Mouse (Mus musculus) kidney, postnatal 14 days (tissue): ENCODE data around the gene Esr2.
A peak's percentile ranks its signal among the peaks of the same experiment; 100 is the strongest.
"Not testable (repeated sequence)": the region's sequence is repeated elsewhere in the genome, so short reads cannot be mapped to it uniquely, and the experiment has no call there.

ENCODE experiments used
- DNase-seq: peaks from one replicate; pipeline ENCODE4 v3.0.0; 2022; ENCODE audit warnings: mixed read lengths

The Esr2 gene

GRCm38 (mm10) chr12:76136701-76137100 is 40.4 kb downstream of the Esr2 start:
- DNase-seq: no peak

DNA sequence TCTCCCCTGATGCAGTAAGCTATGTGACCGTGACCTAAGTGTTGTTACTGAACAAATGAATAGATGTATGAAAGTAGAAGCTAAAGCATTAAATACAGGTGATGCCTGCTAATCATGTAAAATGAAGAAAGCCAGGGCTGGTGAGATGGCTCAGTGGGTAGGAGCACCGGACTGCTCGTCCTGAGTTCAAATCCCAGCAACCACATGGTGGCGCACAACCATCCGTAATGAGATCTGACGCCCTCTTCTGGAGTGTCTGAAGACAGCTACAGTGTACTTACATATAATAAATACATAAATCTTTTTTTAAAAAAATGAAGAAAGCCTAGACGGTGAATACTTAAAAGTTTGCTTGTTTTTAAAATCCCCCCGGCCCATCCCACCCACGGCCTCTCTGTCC is 44.0 kb downstream of the Esr2 start:
- not testable (repeated sequence) for DNase-seq

GRCm38 (mm10) chr12:76132591-76132990 is 44.5 kb downstream of the Esr2 start:
- DNase-seq: no peak

- DNase-seq: no peak
These were observed 46.2 kb downstream of the Esr2 start for GRCm38 (mm10) chr12:76130891-76131290.

DNA sequence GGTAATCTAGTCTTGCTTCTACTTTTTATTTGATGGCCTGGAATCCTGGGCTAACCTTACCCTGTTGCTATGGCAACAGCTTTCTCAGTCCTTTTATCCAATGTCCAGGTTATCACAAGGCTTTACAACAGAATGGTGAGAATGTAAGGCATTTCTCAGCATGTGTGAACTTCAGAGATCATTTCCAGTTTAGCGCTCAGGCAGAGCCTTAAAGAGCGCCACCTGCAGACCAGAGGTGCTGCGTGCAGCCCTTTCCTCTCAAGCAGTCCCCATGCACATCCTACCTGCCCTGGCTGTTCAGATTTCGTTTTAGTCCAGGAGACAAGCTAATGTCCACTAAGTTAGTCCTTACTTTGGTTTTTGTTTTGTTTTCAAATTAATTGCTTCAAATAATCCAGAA is 46.8 kb downstream of the Esr2 start:
- no peak for DNase-seq

GRCm38 (mm10) chr12:76128831-76129230 is 48.2 kb downstream of the Esr2 start:
- peak; percentile 47 for DNase-seq

DNA sequence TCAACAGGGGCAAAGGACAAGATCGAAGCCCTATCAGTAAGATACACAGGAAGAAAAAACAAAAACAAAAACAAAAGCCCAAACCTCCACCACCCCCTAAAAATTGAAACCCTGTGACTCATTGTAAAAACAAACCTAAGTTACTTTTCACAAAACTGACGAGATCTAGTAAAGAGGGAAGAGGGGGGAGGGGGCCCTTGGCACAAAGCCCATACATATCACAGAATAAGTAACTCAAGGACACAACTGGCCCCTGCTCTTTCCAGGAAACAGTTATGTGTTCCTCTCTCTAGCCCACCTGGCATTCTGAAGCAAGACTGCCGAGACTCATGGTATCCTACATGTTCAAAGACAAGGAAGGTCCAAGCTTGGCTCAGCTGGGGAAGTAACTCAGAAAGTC is 48.8 kb downstream of the Esr2 start:
- no peak for DNase-seq

DNA sequence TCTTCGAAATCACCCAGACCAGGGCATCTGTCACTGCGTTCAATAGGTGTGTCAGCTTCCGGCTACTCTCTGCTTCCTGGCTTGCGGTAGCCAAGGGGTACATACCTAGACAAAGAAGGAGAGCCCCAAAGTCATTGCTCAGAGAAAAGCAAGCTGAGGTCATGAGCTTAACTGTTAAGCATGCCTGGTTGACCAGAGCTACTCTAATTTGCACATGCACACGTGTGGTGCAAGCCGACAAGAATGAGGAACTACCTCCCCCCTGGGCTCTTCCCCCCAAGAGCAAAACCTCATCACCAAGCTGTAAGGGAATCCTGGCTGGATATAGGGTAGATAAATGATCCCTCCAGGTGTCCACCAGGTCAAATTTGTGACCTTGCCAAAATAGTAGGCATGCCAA is 53.8 kb downstream of the Esr2 start:
- no peak for DNase-seq

DNA sequence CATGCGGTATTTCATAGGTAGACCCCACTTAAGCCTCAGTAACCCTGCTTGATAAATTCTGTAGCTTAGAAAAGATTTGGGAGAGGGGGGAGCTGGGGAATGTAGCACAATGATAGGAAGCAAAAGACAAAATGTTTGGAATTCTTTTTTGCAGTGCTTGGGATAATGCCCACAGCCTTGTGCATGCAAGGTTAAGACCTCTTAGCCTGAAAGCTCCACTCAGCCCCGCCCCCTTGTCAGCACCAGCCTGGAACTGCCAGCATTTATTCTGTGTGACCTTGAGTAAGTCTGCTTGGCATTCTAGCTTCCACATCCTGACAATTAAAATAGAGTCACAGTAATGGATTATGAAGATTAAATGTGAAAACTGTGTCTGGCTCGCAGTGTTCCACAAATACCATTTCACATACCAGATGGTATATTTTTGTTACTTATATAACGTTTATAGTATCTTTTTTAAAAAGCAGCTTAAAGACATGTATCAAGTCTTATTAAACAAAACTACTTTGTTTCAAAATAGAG is 59.4 kb downstream of the Esr2 start:
- DNase-seq: peak; percentile 74

DNA sequence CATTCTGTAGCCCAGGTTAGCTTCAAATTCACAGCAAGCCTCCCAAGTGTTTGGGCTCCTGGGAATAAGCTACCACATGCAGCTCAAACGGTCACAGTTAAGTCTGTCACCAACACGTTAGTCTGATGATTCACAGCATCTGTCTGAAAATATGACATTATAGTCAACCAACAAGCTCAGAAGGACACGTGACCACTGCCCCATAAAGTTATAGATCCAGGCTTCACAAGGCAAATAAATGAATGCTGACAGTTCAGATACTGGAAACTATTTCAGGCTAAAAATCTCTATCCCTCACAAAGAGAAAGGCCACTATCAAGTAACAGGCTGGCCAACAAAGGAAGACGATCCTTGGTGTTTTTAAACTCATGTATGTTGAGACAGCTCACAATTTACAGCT is 60.5 kb downstream of the Esr2 start:
- no peak for DNase-seq

DNA sequence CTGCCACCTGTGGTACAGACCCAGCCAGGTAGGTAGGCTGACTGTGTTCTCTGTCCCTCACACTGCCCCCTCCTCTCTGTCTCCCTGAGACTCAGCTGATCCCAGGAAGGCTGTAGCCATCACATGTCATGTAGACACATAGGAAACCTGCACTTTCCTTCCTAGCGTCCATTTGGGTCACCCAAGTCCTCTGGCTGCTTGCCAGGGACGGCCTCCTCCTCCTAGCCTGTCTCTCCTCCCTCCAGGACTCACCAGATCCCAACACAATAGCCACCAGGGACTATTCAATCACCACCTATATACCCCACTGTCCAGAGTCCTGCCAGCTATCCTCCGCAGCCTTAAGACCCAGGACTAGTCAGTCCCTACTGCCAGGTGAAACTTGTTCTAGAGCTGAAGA is 66.0 kb downstream of the Esr2 start:
- DNase-seq: no peak

GRCm38 (mm10) chr12:76109646-76110405 is 67.2 kb downstream of the Esr2 start:
- no peak for DNase-seq

DNA sequence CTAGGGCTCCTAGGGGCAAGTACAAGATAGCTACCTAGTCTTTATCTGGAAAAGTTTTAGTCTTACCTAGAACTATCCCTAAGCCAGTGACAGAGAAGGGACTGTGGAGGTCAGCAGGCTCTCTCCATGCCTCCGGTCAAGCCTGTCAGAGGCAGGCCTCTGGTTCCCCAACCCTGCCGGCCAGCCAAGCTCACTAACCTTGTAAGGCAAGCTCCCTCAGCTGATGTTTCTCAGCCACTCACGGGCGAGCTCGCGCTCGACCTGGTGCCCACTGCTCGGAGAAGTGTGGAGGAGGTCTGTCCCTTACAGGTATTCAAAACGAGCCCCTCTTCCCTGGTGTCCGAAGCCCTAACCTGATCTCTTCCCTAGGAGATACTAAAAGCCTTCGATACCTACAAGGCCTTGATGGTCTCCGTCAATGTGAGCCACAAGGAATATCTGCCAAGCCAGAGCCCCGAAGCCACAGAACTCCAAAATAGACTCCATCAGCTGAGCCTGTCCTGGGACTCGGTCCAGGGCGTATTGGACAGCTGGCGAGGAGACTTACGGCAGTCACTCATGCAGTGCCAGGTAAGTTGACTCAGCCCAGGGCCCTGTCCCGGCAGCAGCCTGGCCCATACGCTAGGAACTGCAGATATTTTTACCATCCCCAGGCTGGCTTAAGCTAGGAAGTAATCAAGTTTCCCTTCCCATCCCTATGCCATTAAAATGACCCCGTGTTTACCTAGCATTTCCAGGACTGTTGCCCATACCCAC is 72.3 kb downstream of the Esr2 start:
- DNase-seq: no peak

- no peak for DNase-seq
These were observed 74.4 kb downstream of the Esr2 start for GRCm38 (mm10) chr12:76102621-76103020.

DNA sequence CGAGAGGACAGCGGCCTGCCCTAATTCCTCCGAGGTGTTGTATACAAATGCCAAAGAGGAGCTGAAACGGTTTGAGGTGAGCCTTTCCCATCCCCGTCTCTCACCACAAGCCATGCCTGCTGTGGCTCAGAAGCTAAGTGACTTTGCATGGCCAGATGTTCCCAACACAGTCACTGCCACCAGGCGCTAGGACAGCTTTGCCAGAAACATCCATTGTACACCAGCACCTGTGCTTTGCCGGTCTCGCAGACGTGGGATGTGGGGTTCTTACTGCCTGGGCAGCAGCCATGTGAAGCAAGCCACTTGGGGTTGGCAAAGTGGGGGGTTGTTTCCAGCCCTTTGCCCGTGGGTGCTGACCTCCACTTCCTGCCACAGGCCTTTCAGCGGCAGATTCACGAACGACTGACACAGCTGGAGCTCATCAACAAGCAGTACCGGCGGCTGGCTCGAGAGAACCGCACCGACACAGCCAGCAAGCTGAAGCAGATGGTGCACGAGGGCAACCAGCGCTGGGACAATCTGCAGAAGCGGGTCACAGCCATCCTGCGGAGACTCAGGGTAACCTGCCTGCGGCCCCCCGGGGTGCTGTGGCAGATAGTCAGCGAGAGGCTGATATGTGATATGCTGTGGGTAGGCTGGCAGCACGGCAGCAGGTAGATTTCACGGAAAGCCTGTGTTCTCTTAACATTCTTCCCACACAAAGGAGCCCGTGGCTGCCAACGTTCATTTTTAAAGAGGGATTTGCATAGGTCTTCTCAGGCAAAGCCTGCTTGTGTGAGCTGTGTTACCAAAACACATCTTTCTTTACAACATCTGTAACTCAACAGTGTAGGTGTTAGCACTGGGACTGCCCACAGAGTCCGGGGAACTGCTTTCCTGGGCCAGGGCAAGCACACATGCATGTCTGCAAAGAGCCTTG is 81.7 kb downstream of the Esr2 start:
- DNase-seq: peak; percentile 46

DNA sequence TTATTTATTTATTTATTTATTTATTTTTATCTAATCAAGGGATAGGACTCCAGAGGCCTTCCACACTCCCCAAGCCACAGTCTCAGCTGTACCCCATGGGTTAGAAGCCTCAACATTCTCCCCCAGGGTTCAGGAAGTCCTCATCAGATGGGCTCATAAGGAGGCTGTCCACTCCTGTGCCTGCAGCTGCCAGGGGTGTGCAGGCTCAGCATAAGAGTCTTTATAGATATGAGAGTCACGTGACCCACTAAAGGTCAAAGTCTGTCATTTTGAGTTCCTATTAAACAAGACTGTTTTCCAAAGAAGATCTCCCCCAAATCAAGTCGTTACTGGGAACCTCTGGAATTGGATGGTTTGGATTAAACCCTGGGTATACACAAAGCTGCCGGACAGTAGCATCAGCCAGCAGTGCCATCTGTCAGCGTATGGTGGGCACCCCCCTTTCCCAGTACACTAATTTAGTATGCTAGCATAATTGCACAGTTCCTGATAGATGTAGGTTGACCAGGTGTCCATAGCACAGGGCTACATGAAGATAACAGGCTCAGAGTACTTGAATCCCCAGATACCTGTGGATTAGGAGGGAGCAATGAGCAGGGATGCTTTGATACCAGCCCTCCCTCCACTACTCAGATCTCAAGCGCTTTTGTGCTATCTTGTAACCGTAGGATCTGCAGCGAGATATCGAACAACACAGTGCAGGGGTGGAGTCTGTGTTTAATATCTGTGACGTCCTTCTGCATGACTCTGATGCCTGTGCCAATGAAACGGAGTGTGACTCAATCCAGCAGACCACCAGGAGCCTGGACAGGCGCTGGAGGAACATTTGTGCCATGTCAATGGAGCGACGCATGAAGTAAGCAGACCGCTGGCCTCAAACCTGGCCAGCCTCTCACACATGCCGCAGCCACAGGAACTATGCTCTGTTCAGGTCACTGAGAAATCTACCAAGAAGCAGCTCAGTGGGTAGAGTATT is 83.2 kb downstream of the Esr2 start:
- DNase-seq: no peak

DNA sequence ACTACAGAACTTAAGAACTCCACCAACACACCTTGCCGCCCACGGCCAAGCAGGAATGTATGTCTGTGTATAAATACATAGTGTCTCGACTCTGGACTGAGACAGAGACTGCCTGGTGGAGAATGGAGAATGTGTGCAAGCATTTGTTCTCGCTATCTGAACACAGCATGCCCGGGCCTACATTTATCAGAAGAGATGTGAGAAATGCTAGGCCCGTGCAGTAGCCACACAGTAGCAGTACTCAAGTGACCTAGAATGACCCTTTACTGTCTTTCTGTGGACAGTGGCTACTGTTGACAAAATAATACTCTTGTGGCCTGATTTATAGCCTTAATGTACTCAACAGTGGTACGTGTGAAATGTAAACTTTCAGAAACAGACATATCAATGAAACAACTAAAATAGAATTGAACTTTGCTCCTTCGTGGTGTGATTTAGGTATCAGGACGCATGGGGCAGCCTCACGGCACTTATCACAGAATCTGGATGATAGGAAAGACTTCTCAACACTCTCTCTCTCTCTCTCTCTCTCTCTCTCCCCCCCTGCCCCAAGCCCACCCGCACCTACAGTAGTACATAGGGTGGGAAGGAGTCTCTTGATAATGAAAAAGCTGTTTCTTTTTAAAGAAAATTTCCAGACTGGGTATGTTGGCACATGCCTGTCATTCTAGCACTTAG is 84.1 kb downstream of the Esr2 start:
- no peak for DNase-seq

DNA sequence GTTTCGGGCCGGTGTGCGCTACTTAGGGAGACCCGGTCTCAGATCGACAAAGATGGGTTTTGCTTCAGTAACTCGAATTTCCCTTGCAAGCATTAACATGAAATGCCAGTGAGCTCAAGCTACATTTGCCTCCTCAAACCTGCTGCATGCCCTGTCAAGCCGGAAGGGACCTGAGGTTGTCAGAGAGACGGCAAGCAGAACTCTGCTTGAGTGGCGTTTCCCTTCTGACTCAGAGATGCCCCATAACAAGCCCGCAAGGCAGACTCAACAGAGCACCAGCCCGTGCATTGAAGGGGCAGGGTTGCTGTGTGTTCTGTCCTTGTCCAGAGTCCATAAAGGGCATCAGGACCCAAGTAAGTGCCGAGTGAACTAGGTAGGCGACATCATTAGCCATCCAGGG is 90.0 kb downstream of the Esr2 start:
- no peak for DNase-seq

DNA sequence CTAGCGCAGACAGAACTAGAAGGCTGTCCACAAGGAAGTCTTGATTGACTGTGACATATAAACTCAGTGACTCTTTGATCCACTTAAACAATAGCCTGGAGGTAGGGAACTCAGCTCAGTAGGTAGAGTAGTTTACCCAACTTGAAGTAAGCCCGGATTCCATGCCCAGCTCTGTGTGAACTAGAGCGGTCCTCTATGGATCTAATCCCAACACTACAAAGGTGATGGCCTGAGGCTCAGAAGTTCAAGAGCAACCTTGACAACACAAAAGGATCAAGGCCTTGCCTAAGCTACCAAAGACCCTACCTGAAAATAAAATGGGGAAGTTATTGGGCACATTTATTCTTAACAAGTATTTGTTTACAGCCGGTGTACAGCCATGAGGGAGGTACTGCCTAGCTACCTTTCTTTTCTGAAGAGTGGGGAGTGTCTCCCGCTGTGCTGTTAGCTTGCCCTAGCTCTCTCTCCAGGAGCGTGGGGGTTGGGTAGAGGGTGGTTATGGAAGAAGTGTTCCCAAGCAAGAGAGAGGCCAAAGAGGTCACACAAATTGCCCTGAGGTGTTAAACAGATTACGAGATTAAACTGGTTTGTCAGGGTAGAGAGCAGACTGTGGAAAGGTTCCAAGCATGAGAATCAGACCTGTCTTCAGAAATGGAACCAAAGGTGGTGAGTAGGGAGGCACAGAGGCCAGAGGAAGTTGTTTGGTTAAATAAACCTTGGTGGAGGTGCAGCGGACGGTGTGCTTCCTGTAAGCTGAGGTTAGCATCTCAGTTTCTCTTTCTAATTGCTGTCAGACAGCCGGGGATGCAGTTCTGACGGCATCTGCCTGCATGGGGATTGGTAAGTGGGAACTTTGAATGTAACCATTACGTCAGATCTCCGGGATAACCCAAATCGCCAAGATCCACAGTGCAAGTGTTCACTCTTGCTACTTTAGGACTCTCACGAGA is 90.8 kb downstream of the Esr2 start:
- DNase-seq: peak; percentile 40

GRCm38 (mm10) chr12:76085066-76085465 is 92.0 kb downstream of the Esr2 start:
- no peak for DNase-seq
